Mouse (Mus musculus) cerebellum, postnatal 4 days (tissue): Measurements from ENCODE around the gene Fut8.

ENCODE experiments used
- DNase-seq, 2 experiments: peaks; one replicate each; pipeline ENCODE4 v3.0.0; 2022; ENCODE audit warnings: low spot score in 2 of 2, mixed read lengths in 1 of 2

The Fut8 gene

GRCm38 (mm10) chr12:77305502-77305901 is 67.6 kb downstream of the Fut8 start:
- no peak for DNase-seq

GRCm38 (mm10) chr12:77306759-77307314 is 68.9 kb downstream of the Fut8 start:
- no peak for DNase-seq

GRCm38 (mm10) chr12:77309507-77309906 is 71.6 kb downstream of the Fut8 start:
- no peak for DNase-seq

GRCm38 (mm10) chr12:77313502-77313901 is 75.6 kb downstream of the Fut8 start:
- no peak for DNase-seq

- no peak for DNase-seq
Observed at GRCm38 (mm10) chr12:77324142-77324541, 86.2 kb downstream of the Fut8 start.

GRCm38 (mm10) chr12:77346521-77346920 is 108.6 kb downstream of the Fut8 start:
- DNase-seq = no peak

GRCm38 (mm10) chr12:77349543-77349942 is 111.6 kb downstream of the Fut8 start:
- DNase-seq = no peak

- no peak for DNase-seq
Observed at GRCm38 (mm10) chr12:77415720-77416119, 177.8 kb downstream of the Fut8 start.

GRCm38 (mm10) chr12:77421667-77422393 is 183.9 kb downstream of the Fut8 start:
- DNase-seq = no peak

- DNase-seq = no peak
Observed at GRCm38 (mm10) chr12:77426093-77426492, 188.2 kb downstream of the Fut8 start.

- no peak for DNase-seq
Observed at GRCm38 (mm10) chr12:77428165-77428564, 190.2 kb downstream of the Fut8 start.

GRCm38 (mm10) chr12:77429381-77429780 is 191.5 kb downstream of the Fut8 start:
- no peak for DNase-seq

GRCm38 (mm10) chr12:77436733-77437132 is 198.8 kb downstream of the Fut8 start:
- no peak for DNase-seq

- no peak for DNase-seq
Observed at GRCm38 (mm10) chr12:77450816-77451215, 212.9 kb downstream of the Fut8 start.

- DNase-seq = no peak
Observed at GRCm38 (mm10) chr12:77466178-77466577, 228.3 kb downstream of the Fut8 start.

- DNase-seq = no peak
Observed at GRCm38 (mm10) chr12:77479931-77480330, 242.0 kb downstream of the Fut8 start.

- DNase-seq = no peak
Observed at GRCm38 (mm10) chr12:77481153-77481552, 243.2 kb downstream of the Fut8 start.

- no peak for DNase-seq
Observed at GRCm38 (mm10) chr12:77481799-77482198, 243.9 kb downstream of the Fut8 start.

- DNase-seq = no peak
Observed at GRCm38 (mm10) chr12:77483180-77483855, 245.4 kb downstream of the Fut8 start.

GRCm38 (mm10) chr12:77484761-77485160 is 246.8 kb downstream of the Fut8 start:
- DNase-seq = no peak

- DNase-seq = no peak
Observed at GRCm38 (mm10) chr12:77491478-77491877, 253.6 kb downstream of the Fut8 start.

- DNase-seq = no peak
Observed at GRCm38 (mm10) chr12:77495781-77496180, 257.9 kb downstream of the Fut8 start.

GRCm38 (mm10) chr12:77498153-77498552 is 260.2 kb downstream of the Fut8 start:
- no peak for DNase-seq
